Mouse (Mus musculus) testis, adult 2 months (tissue): ENCODE results near the gene Mgst3. TPM values are rescaled to one million over a fixed set of nuclear protein-coding genes. Genes with fewer than 3 reads are reported as not detected.

Source experiments
- H3K27ac ChIP-seq: fragments of 200-500 bp; 2 replicates; pipeline ENCODE4 v1.5.1; 2012; ENCODE audit warnings: low read depth, low read length; ENCODE audit not compliant: control insufficient read depth, insufficient read depth
- H3K27me3 ChIP-seq: fragments of 200-500 bp; 2 replicates; pipeline ENCODE4 v1.6.1; 2012; ENCODE audit warnings: mild to moderate bottlenecking, low read length, moderate library complexity; ENCODE audit not compliant: control insufficient read depth, insufficient read depth
- H3K36me3 ChIP-seq: fragments of 200-500 bp; 2 replicates; pipeline ENCODE4 v1.6.1; 2012; ENCODE audit warnings: mild to moderate bottlenecking, low read length; ENCODE audit not compliant: control insufficient read depth, insufficient read depth
- H3K4me1 ChIP-seq: fragments of 200-500 bp; 2 replicates; pipeline ENCODE4 v1.6.1; 2012; ENCODE audit warnings: low read length; ENCODE audit not compliant: control insufficient read depth, insufficient read depth
- H3K4me3 ChIP-seq: fragments of 200-500 bp; 2 replicates; pipeline ENCODE4 v1.5.1; 2012; ENCODE audit warnings: low read depth, mild to moderate bottlenecking, low read length, moderate library complexity, mixed read lengths; ENCODE audit not compliant: control insufficient read depth
- CTCF ChIP-seq: fragments of 200-500 bp; IDR thresholded peaks from 2 replicates; pipeline ENCODE4 v1.5.1; 2012; ENCODE audit warnings: low read depth, mild to moderate bottlenecking, inconsistent platforms, low read length, moderate library complexity; ENCODE audit not compliant: control insufficient read depth, insufficient read depth, insufficient replicate concordance
- POLR2A ChIP-seq: fragments of 200-500 bp; IDR thresholded peaks from 2 replicates; pipeline ENCODE4 v1.6.1; 2012; ENCODE audit warnings: low read depth, mild to moderate bottlenecking, inconsistent platforms, low read length, moderate library complexity; ENCODE audit not compliant: control insufficient read depth
- polyA plus RNA-seq: library from polyadenylated mRNA; depleted of rRNA; stranded (reverse); fragments of >200 nt; gene quantifications from 2 replicates; pipeline ENCODE4 v1.2.3, GENCODE M21; 2012

Mgst3 gene
- polyA plus RNA-seq, 1 experiment, result 18.9 TPM

- TF ChIP-seq POLR2A, result no peak
- Histone ChIP-seq H3K27ac (no peak overlapping the region), H3K27me3 (no peaks in the 10 kb centered on the region), H3K36me3 (no peaks in the 10 kb centered on the region), H3K4me1 (no peaks in the 10 kb centered on the region), H3K4me3 (no peak overlapping the region)
Observed at GRCm38 (mm10) chr1:167387310-167387709, 6.3 kb downstream of the Mgst3 start.

DNA sequence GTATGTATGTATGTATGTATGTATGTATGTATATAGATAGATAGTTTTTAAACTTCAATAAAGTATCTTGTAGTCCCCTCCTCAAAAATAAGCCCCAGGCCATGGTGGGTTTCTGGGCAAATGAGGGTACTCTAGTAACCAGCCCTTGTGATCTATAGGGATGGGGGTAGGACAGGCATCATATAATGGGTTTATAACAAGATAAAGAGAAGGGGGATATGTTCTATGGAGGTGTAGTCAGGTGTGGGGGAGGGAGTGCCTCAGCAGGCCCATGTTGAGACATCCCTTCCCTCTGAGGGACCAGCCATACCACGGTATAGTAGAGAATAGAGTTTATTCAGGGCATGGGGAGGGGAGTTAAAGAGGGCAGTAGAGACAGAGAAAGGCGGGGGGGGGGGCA, 7.2 kb downstream of the Mgst3 start:
- Histone ChIP-seq H3K27me3 (no peaks in the 10 kb centered on the region), H3K4me1 (no peaks in the 10 kb centered on the region), H3K36me3 (no peaks in the 10 kb centered on the region), H3K4me3 (no peak overlapping the region), H3K27ac (no peak overlapping the region)
- TF ChIP-seq CTCF (no peak), POLR2A (no peak)

DNA sequence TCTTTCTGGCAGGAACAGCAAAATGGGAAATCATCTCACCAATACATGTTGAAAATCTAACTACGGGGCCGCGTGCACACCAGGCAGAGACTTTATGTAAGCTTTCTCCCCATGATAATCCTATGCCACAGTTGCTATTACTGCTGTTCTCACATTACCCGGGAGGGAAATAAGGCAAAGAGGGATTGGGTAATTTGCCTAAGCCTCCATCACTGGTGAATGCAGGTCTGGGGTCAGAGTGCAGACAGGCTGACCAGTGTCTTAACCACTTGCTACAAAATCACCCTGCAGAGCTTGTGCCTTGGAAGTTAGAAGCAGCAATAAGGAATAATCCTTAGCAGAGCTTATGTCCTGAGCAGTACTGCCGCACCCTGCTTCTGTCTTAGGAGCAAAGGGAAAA, 8.0 kb downstream of the Mgst3 start:
- Histone ChIP-seq H3K36me3 (no peaks in the 10 kb centered on the region), H3K4me3 (no peak overlapping the region), H3K27me3 (no peaks in the 10 kb centered on the region), H3K4me1 (no peaks in the 10 kb centered on the region), H3K27ac (no peak overlapping the region)
- no peak for TF ChIP-seq CTCF
- TF ChIP-seq POLR2A, result no peak

DNA sequence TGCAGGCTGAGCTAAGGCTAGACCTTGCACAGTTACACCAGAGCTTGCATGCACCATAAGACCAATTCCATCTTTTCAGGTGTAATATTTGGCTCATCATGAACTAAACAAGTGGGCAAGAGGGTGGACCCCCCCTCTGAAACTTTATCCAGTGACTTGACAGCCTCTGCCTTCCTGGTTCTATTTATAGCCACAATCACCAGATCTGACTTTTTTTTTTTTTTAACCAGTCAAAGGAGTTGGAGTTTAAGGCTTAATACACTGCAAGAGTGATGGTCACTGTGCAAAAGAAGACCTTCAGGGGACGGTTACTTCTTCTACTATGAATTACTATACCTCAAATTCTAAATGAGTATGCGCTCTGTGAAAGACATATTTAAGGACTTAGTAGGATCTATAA, 8.4 kb downstream of the Mgst3 start:
- TF ChIP-seq CTCF, result no peak
- Histone ChIP-seq H3K27me3 (no peaks in the 10 kb centered on the region), H3K4me3 (no peak overlapping the region), H3K36me3 (no peaks in the 10 kb centered on the region), H3K27ac (no peak overlapping the region), H3K4me1 (no peaks in the 10 kb centered on the region)

DNA sequence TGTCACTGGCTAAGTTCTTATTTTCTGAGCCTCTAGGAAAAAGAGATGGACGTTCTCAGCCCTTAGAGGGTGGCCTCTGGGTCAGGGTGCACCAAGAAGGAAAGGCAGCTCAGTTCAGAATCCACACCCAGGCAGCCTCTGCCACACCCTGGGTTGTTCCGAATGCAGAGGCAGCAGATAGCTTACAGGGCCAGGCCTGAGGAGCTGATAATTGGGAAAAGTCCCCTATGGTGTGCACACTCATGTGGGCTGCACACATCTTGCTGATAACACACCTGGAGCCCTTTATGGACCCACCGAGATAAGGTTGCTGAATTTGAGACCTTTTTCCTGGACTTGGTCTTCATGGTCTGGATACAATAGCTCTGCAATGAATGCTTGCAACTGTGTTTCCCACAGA, 9.5 kb downstream of the Mgst3 start:
- Histone ChIP-seq H3K27ac (no peak overlapping the region), H3K4me1 (no peaks in the 10 kb centered on the region), H3K4me3 (no peak overlapping the region), H3K36me3 (no peaks in the 10 kb centered on the region), H3K27me3 (no peaks in the 10 kb centered on the region)
- TF ChIP-seq CTCF (no peak), POLR2A (no peak)

DNA sequence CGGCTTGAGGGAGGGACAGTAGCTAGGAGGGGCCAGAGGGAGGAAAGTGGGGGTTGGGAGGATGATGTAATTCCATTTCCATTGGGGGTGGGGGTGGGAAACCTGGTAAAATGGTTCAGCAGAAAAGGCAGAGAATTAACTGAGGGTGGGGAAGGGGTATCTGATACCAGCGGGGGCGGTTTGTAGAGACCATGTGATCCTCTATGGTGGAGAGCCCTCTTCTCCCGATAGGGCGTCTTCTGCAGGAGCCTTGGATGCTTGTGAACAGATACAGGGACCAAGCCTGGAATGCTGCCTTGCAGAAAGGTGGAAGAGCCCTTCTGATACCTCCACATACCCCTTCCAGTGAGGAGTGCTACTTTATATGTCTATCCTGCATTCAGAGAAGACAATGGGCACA, 10.5 kb downstream of the Mgst3 start:
- TF ChIP-seq POLR2A, result no peak
- no peak for TF ChIP-seq CTCF
- Histone ChIP-seq H3K27me3 (no peaks in the 10 kb centered on the region), H3K36me3 (no peaks in the 10 kb centered on the region), H3K4me1 (no peaks in the 10 kb centered on the region), H3K27ac (no peak overlapping the region), H3K4me3 (no peak overlapping the region)

DNA sequence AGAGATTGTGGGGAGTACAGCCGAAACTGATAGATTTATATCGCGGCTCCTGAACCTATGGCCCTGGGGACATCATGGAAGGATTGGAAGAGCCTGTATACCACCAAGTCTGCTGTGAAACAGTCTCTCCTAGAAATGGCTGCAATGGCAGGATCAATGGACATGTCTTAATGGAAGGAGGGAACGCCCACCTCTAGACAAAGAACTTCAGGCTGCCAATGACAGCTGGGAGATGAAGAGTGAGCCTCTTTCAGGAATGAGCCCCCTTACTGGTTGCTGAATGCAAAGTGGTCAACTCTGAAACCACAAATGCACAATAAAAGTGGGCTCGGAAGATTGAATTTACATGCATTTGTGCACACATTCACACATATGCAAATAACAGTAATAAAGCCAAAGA, 10.9 kb downstream of the Mgst3 start:
- no peak overlapping the region for H3K4me3 ChIP-seq
- no peak overlapping the region for H3K27ac ChIP-seq
- H3K27me3 ChIP-seq, result no peaks in the 10 kb centered on the region
- TF ChIP-seq CTCF (no peak), POLR2A (no peak)
- H3K36me3 ChIP-seq, result no peaks in the 10 kb centered on the region
- H3K4me1 ChIP-seq, result no peaks in the 10 kb centered on the region

GRCm38 (mm10) chr1:167382316-167382715, 11.3 kb downstream of the Mgst3 start:
- H3K27me3 ChIP-seq, result no peaks in the 10 kb centered on the region
- no peak overlapping the region for H3K27ac ChIP-seq
- H3K4me1 ChIP-seq, result no peaks in the 10 kb centered on the region
- H3K4me3 ChIP-seq, result no peak overlapping the region
- TF ChIP-seq POLR2A (no peak), CTCF (no peak)
- no peaks in the 10 kb centered on the region for H3K36me3 ChIP-seq
